Mouse (Mus musculus): Measurements from ENCODE around the gene Ift46. TPM values are rescaled to one million over a fixed set of nuclear protein-coding genes. Genes with fewer than 3 reads are reported as not detected.

Ift46 gene
- polyA plus RNA-seq, 1 experiment from 2014 or later = 65.2 TPM

GRCm38 (mm10) chr9:44734524-44735494 is 32.9 kb upstream of the Ift46 start, which contains the start of gene Phldb1:
Gene Phldb1, minus strand, starts transcription at chr9:44735198.
- peaks cover 5% of the 10 kb centered on the region for H3K9me3 ChIP-seq (replicated peaks; ENCODE audit: control insufficient read depth, low read length)
- H3K36me3 ChIP-seq (ENCODE audit: control insufficient read depth, insufficient read depth) = no peaks in the 10 kb centered on the region
- peak within 1 kb of the TSS; percentile 80 for H3K9ac ChIP-seq (ENCODE audit: low read length)
- 2% methylated on average over 46 of the region's 47 CpGs for WGBS
- peak within 1 kb of the TSS; percentile 79 for H3K27ac ChIP-seq (ENCODE audit: low read length)
- peak; percentile 66 for ATAC-seq (replicated peaks; ENCODE audit: extremely low read depth, insufficient read depth, low FRiP score)
- H3K4me2 ChIP-seq (ENCODE audit: low read depth, low read length) = peak within 1 kb of the TSS; percentile 99
- H3K4me1 ChIP-seq (ENCODE audit: control insufficient read depth, insufficient read depth, low read length) = peaks cover 4% of the 10 kb centered on the region
- peak within 1 kb of the TSS; percentile 76 for H3K4me3 ChIP-seq (ENCODE audit: low read length)
- H3K27me3 ChIP-seq (ENCODE audit: control insufficient read depth, insufficient read depth, low read length) = no peaks in the 10 kb centered on the region

DNA sequence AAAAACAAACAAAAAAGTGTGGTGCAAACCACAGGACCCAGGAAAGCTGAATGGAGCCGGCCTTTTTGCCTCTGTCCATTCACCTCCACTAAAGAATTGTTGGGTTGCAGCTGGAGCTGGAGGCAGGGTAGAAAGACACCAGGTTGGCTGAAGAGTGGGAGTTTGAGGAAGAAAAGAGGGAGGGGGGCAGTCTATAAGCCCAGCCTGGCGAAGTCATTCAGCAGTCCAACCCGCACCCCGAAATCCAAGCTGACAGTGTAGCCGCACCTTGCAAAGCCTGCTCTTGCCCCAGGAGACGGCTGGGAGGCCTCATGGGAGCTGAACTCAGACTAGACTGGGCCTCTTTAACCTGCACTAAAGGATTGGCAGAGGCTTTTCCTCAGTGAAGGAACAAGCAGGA is 31.8 kb upstream of the Ift46 start:
- Histone ChIP-seq H3K27me3 (ENCODE audit: control insufficient read depth, insufficient read depth, low read length) (no peaks in the 10 kb centered on the region), H3K27ac (ENCODE audit: low read length) (no peak overlapping the region), H3K4me1 (ENCODE audit: control insufficient read depth, insufficient read depth, low read length) (peaks cover 4% of the 10 kb centered on the region), H3K9ac (ENCODE audit: low read length) (no peak overlapping the region), H3K4me2 (ENCODE audit: low read depth, low read length) (no peak overlapping the region), H3K9me3 (replicated peaks; ENCODE audit: control insufficient read depth, low read length) (peaks cover 5% of the 10 kb centered on the region), H3K4me3 (ENCODE audit: low read length) (no peak overlapping the region), H3K36me3 (ENCODE audit: control insufficient read depth, insufficient read depth) (no peaks in the 10 kb centered on the region)
- 80% methylated on average over 6 of the region's 6 CpGs for WGBS
- ATAC-seq (replicated peaks; ENCODE audit: extremely low read depth, insufficient read depth, low FRiP score) = no peak

GRCm38 (mm10) chr9:44736301-44736700 is 31.4 kb upstream of the Ift46 start:
- H3K27ac ChIP-seq (ENCODE audit: low read length) = no peak overlapping the region
- 66% methylated on average over 2 of the region's 2 CpGs for WGBS
- ATAC-seq (replicated peaks; ENCODE audit: extremely low read depth, insufficient read depth, low FRiP score) = no peak

GRCm38 (mm10) chr9:44737240-44737949 is 30.3 kb upstream of the Ift46 start:
- Histone ChIP-seq H3K9me3 (replicated peaks; ENCODE audit: control insufficient read depth, low read length) (peaks cover 5% of the 10 kb centered on the region), H3K4me3 (ENCODE audit: low read length) (no peak overlapping the region), H3K4me1 (ENCODE audit: control insufficient read depth, insufficient read depth, low read length) (peaks cover 4% of the 10 kb centered on the region), H3K27ac (ENCODE audit: low read length) (peak overlapping the region; percentile 56), H3K4me2 (ENCODE audit: low read depth, low read length) (no peak overlapping the region), H3K27me3 (ENCODE audit: control insufficient read depth, insufficient read depth, low read length) (no peaks in the 10 kb centered on the region), H3K36me3 (ENCODE audit: control insufficient read depth, insufficient read depth) (peaks cover 4% of the 10 kb centered on the region), H3K9ac (ENCODE audit: low read length) (no peak overlapping the region)
- 0 out of 2 replicates have a peak, but pooled peaks have one; percentile 7 for ATAC-seq (replicated peaks; ENCODE audit: extremely low read depth, insufficient read depth, low FRiP score)
- WGBS = 18% methylated on average over 8 of the region's 8 CpGs

More at GRCm38 (mm10) chr9:44736301-44736700, 31.4 kb upstream of the Ift46 start:
- Histone ChIP-seq H3K4me3 (ENCODE audit: low read length) (no peak overlapping the region), H3K36me3 (ENCODE audit: control insufficient read depth, insufficient read depth) (no peaks in the 10 kb centered on the region), H3K27me3 (ENCODE audit: control insufficient read depth, insufficient read depth, low read length) (no peaks in the 10 kb centered on the region), H3K9ac (ENCODE audit: low read length) (no peak overlapping the region), H3K4me2 (ENCODE audit: low read depth, low read length) (no peak overlapping the region), H3K4me1 (ENCODE audit: control insufficient read depth, insufficient read depth, low read length) (peaks cover 4% of the 10 kb centered on the region), H3K9me3 (replicated peaks; ENCODE audit: control insufficient read depth, low read length) (peaks cover 5% of the 10 kb centered on the region)

- Histone ChIP-seq H3K4me3 (ENCODE audit: low read length) (no peak overlapping the region), H3K9ac (ENCODE audit: low read length) (no peak overlapping the region), H3K4me2 (ENCODE audit: low read depth, low read length) (no peak overlapping the region), H3K36me3 (ENCODE audit: control insufficient read depth, insufficient read depth) (peaks cover 33% of the 10 kb centered on the region), H3K9me3 (replicated peaks; ENCODE audit: control insufficient read depth, low read length) (peaks cover 5% of the 10 kb centered on the region), H3K4me1 (ENCODE audit: control insufficient read depth, insufficient read depth, low read length) (no peaks in the 10 kb centered on the region), H3K27me3 (ENCODE audit: control insufficient read depth, insufficient read depth, low read length) (no peaks in the 10 kb centered on the region), H3K27ac (ENCODE audit: low read length) (no peak overlapping the region)
- WGBS = 83% methylated on average over 1 of the region's 1 CpGs
- ATAC-seq (replicated peaks; ENCODE audit: extremely low read depth, insufficient read depth, low FRiP score) = no peak
Observed at GRCm38 (mm10) chr9:44740663-44741192, 27.0 kb upstream of the Ift46 start.

DNA sequence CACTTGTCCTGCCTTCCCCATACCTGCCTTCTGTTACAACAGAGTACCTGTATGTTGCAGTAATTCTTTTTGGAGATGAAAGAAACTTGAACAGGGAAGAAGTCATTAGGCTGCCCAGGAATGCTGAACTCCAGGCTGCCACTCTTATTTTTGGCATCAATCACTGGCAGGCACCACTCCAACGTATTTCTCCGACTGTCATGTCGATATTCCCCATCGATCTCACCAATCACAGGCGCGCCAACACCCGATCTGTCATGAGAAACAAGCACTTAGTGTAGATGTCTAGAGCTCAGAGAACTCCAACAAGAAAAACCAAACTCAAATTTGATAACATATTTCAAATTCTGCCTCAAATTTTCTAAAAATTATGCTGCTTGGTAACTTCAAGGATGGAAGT is 22.3 kb upstream of the Ift46 start:
- no peak for ATAC-seq (replicated peaks; ENCODE audit: extremely low read depth, insufficient read depth, low FRiP score)
- no peaks in the 10 kb centered on the region for H3K9me3 ChIP-seq (replicated peaks; ENCODE audit: control insufficient read depth, low read length)
- no peaks in the 10 kb centered on the region for H3K27me3 ChIP-seq (ENCODE audit: control insufficient read depth, insufficient read depth, low read length)
- H3K27ac ChIP-seq (ENCODE audit: low read length) = no peak overlapping the region
- no peak overlapping the region for H3K4me2 ChIP-seq (ENCODE audit: low read depth, low read length)
- no peak overlapping the region for H3K4me3 ChIP-seq (ENCODE audit: low read length)
- 85% methylated on average over 7 of the region's 7 CpGs for WGBS
- H3K36me3 ChIP-seq (ENCODE audit: control insufficient read depth, insufficient read depth) = peaks cover 68% of the 10 kb centered on the region
- H3K4me1 ChIP-seq (ENCODE audit: control insufficient read depth, insufficient read depth, low read length) = no peaks in the 10 kb centered on the region
- no peak overlapping the region for H3K9ac ChIP-seq (ENCODE audit: low read length)

DNA sequence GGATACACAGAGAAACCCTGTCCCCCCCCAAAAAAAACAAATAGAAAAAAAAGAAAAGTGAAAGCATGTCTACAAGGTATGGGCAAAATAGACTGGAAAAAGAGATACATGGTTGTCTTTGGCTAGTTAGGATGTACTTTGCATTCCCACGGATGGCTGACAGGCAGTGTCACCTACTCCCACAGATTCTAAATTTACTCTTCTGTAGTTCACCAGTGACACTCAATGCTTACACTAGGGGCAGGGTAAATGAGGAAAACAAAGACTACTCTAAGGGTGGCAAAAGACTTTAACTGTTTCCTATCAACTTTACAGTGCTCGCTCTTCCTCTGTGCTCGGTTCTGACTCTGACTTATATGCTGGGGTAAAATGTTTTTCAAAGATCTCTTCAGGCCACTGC is 21.0 kb upstream of the Ift46 start:
- Histone ChIP-seq H3K27ac (ENCODE audit: low read length) (no peak overlapping the region), H3K27me3 (ENCODE audit: control insufficient read depth, insufficient read depth, low read length) (no peaks in the 10 kb centered on the region), H3K9ac (ENCODE audit: low read length) (no peak overlapping the region), H3K4me3 (ENCODE audit: low read length) (no peak overlapping the region), H3K9me3 (replicated peaks; ENCODE audit: control insufficient read depth, low read length) (no peaks in the 10 kb centered on the region), H3K4me1 (ENCODE audit: control insufficient read depth, insufficient read depth, low read length) (no peaks in the 10 kb centered on the region), H3K4me2 (ENCODE audit: low read depth, low read length) (no peak overlapping the region), H3K36me3 (ENCODE audit: control insufficient read depth, insufficient read depth) (peaks cover 73% of the 10 kb centered on the region)
- 85% methylated on average over 3 of the region's 3 CpGs for WGBS
- ATAC-seq (replicated peaks; ENCODE audit: extremely low read depth, insufficient read depth, low FRiP score) = no peak

GRCm38 (mm10) chr9:44747341-44747740 is 20.4 kb upstream of the Ift46 start:
- Histone ChIP-seq H3K4me1 (ENCODE audit: control insufficient read depth, insufficient read depth, low read length) (no peaks in the 10 kb centered on the region), H3K9ac (ENCODE audit: low read length) (no peak overlapping the region), H3K9me3 (replicated peaks; ENCODE audit: control insufficient read depth, low read length) (no peaks in the 10 kb centered on the region), H3K4me3 (ENCODE audit: low read length) (no peak overlapping the region), H3K27ac (ENCODE audit: low read length) (no peak overlapping the region), H3K27me3 (ENCODE audit: control insufficient read depth, insufficient read depth, low read length) (no peaks in the 10 kb centered on the region), H3K4me2 (ENCODE audit: low read depth, low read length) (no peak overlapping the region), H3K36me3 (ENCODE audit: control insufficient read depth, insufficient read depth) (peaks cover 77% of the 10 kb centered on the region)
- 92% methylated on average over 3 of the region's 3 CpGs for WGBS
- ATAC-seq (replicated peaks; ENCODE audit: extremely low read depth, insufficient read depth, low FRiP score) = no peak
